Mouse (Mus musculus) kidney, adult 11 months (tissue): ENCODE results near the gene 4931406C07Rik.
A peak's percentile ranks its signal among the peaks of the same experiment; 100 is the strongest.
"Not testable (repeated sequence)": the region's sequence is repeated elsewhere in the genome, so short reads cannot be mapped to it uniquely, and the experiment has no call there.

ENCODE experiments used
- DNase-seq: peaks from one replicate; pipeline ENCODE4 v3.0.0; 2022

Gene 4931406C07Rik

GRCm38 (mm10) chr9:15306398-15307119 is at the start of gene 4931406C07Rik:
Gene 4931406C07Rik, minus strand, starts transcription at chr9:15306448.
- DNase-seq, result no peak

GRCm38 (mm10) chr9:15349925-15350324 is 43.7 kb upstream of the 4931406C07Rik start:
- DNase-seq, result no peak

- peak; percentile 43 for DNase-seq
These were observed 31.5 kb upstream of the 4931406C07Rik start for GRCm38 (mm10) chr9:15337776-15338175.

- no peak for DNase-seq
These were observed 12.0 kb upstream of the 4931406C07Rik start for GRCm38 (mm10) chr9:15318170-15318742.

GRCm38 (mm10) chr9:15317223-15318169 is 11.2 kb upstream of the 4931406C07Rik start:
- DNase-seq, result no peak

- DNase-seq, result not testable (repeated sequence)
These were observed 10.0 kb upstream of the 4931406C07Rik start for GRCm38 (mm10) chr9:15316296-15316695.

- DNase-seq, result no peak
These were observed 8.4 kb upstream of the 4931406C07Rik start for GRCm38 (mm10) chr9:15314619-15315018.

- DNase-seq, result no peak
These were observed 7.4 kb upstream of the 4931406C07Rik start for GRCm38 (mm10) chr9:15313633-15314032.

GRCm38 (mm10) chr9:15312054-15312735 is 5.9 kb upstream of the 4931406C07Rik start:
- no peak for DNase-seq

- no peak for DNase-seq
These were observed 3.9 kb upstream of the 4931406C07Rik start for GRCm38 (mm10) chr9:15310179-15310578.

GRCm38 (mm10) chr9:15309425-15309824 is 3.2 kb upstream of the 4931406C07Rik start:
- no peak for DNase-seq

- DNase-seq, result no peak
These were observed 2.0 kb upstream of the 4931406C07Rik start for GRCm38 (mm10) chr9:15308254-15308653.

GRCm38 (mm10) chr9:15307257-15307656 is 1.0 kb upstream of the 4931406C07Rik start:
- DNase-seq, result no peak

GRCm38 (mm10) chr9:15305503-15306397 is 498 bp downstream of the 4931406C07Rik start, which contains the start of gene Taf1d:
Gene Taf1d, plus strand, starts transcription at chr9:15306214.
- DNase-seq, result peak; percentile 96

- DNase-seq, result peak; percentile 85
These were observed 3.4 kb downstream of the 4931406C07Rik start for GRCm38 (mm10) chr9:15302881-15303280.

- DNase-seq, result not testable (repeated sequence)
These were observed 4.2 kb downstream of the 4931406C07Rik start for GRCm38 (mm10) chr9:15302006-15302405.

GRCm38 (mm10) chr9:15301399-15301798 is 4.8 kb downstream of the 4931406C07Rik start:
- DNase-seq, result peak; percentile 92

GRCm38 (mm10) chr9:15300056-15300455 is 6.2 kb downstream of the 4931406C07Rik start:
- DNase-seq, result no peak

- DNase-seq, result no peak
These were observed 7.8 kb downstream of the 4931406C07Rik start for GRCm38 (mm10) chr9:15298451-15298850.

GRCm38 (mm10) chr9:15297112-15297511 is 9.1 kb downstream of the 4931406C07Rik start:
- no peak for DNase-seq

- no peak for DNase-seq
These were observed 17.0 kb downstream of the 4931406C07Rik start for GRCm38 (mm10) chr9:15289251-15289650.
